Mouse (Mus musculus): ENCODE results near the gene Vegfc.

Vegfc gene

DNA sequence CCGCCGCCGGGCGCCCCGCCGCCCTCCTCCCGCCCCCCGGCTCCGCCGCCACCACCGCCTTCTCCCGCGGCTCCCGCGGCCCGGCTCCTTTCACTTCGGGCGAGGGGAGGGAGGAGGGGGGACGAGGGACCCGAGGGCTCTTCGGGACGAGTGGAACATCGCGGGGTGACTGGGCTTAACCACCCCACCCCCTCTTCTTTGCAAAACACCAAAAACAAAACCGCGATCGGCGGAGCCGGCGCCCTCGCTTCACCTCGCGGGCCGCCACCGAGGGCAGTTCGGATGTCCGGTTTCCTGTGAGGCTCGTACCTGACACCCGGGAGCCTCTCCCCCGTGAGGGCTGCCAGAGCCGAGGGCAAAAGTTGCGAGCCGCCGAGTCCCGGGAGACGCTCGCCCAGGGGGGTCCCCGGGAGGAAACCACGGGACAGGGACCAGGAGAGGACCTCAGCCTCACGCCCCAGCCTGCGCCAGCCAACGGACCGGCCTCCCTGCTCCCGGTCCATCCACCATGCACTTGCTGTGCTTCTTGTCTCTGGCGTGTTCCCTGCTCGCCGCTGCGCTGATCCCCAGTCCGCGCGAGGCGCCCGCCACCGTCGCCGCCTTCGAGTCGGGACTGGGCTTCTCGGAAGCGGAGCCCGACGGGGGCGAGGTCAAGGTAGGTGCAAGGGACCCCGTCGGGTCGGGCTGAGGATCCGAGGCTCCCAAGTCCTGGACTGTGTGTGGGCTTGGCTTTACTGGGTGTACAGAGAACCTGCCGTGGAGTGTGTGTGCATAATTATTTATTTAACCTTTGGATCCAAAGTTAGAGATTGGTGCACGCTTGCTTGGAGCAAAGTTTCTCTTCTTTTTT is at the start of gene Vegfc:
Vegfc (plus strand) TSS at position 336 of the 850 bp plus-strand sequence.
- peak; percentile 31 to 40 for DNase-seq (ENCODE audit: low spot score in 2 of 2)

DNA sequence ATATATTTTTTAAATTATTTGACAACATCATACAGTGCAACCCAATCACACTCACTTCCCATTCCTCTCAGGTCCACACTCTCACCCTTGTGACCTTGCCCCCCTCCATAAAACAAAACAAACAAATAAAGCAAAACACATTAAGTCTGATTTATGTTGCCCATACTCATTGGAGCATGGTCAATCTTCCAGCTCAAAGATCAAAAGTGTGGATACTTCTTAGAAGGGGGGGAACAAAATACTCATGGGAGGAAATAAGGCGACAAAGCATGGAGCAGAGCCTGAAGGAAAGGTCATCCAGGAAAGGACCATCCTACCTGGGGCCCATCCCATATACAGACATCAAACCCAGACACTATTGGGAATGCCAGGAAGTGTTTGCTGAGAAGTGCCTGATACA is 42.8 kb upstream of the Vegfc start:
- DNase-seq (ENCODE audit: low spot score in 2 of 2): no peak

GRCm38 (mm10) chr8:54042601-54043000 is 34.8 kb upstream of the Vegfc start:
- DNase-seq (ENCODE audit: low spot score in 2 of 2): no peak

DNA sequence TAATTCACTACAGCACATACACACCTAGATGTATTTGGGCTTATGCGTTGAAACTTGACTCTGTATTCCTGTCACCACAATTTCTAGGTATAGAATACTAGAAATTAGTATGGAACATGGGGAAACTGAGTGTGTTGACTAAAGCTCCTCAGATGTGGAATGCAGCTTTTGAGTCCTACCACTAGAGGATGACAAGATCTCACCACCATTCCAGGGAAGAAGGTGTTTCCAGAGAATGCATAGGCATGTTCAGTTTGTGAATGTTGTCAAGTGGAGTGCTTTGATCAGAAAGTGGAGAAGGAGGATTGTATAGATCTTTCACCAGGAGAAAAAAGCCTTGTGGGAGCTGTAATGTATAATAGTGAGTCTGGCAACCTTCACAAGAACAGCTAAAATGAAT is 33.9 kb upstream of the Vegfc start:
- no peak for DNase-seq (ENCODE audit: low spot score in 2 of 2)

- no peak for DNase-seq (ENCODE audit: low spot score in 2 of 2)
These were observed 24.2 kb upstream of the Vegfc start for GRCm38 (mm10) chr8:54053210-54053609.

- DNase-seq (ENCODE audit: low spot score in 2 of 2): no peak
These were observed 11.9 kb upstream of the Vegfc start for GRCm38 (mm10) chr8:54065492-54065891.

DNA sequence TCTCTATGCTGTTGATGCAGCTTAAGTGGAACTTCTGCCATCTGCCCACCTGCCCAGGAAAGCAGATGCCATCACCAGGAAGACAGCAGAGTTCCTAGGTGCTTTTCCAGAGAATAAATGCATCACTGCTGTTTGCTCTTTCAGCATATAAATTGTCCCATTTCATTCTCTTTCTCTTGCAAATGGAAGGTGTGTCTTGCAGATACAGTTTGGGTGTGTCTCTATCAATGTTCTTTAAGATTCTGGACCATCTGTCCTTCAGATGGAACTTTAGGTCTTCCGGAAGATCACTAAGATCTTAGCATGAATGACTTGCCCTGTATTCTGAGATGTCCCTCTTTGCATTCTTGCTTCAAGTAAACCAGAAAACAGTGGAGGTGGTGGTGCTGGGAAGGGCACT is 1.1 kb upstream of the Vegfc start:
- DNase-seq (ENCODE audit: low spot score in 2 of 2): no peak

DNA sequence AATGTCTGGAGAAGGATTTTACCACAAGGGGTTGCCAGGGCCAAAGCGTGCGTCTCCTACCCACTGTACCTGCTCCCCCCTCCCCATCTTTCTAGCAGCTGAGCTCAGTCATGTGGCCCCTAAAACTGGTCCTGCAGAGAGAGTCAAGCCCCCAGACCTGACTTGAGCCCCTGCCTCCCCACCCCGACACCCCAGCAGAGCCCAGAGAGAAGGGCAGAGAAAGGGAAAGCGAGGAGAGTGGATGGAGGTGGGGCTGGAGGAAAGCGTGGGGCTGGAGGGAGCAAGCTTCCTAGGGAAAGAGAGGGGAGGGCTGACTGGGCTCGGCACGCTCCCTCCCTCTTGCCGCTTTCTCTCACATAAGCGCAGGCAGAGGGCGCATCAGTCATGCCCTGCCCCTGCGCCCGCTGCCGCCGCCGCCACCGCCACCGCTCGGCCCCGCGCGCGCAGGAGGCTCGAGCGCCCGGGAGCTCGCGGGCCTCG is 575 bp upstream of the Vegfc start:
- DNase-seq (ENCODE audit: low spot score in 2 of 2): peak; percentile 36 to 43

DNA sequence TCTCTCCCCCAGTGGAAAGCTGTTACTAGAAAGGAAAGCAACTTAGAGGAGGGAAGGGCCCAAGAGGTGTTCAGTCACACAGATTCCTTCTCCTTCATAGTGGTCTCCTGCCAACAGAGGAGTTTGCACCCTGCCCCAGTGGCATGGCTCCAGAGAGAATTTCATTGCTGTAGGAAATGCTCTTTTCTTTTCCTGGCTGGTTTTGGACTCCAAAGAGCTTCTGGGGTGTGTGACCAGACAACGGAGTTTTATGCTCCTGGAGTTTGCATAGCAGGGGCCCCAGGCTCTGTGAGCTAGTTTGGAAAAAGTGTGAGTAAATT is 675 bp downstream of the Vegfc start:
- DNase-seq (ENCODE audit: low spot score in 2 of 2): peak in 1 of 2 experiments; percentile 8

GRCm38 (mm10) chr8:54079001-54079400 is 1.6 kb downstream of the Vegfc start:
- DNase-seq (ENCODE audit: low spot score in 2 of 2): no peak

- DNase-seq (ENCODE audit: low spot score in 2 of 2): no peak
These were observed 2.2 kb downstream of the Vegfc start for GRCm38 (mm10) chr8:54079601-54080000.

DNA sequence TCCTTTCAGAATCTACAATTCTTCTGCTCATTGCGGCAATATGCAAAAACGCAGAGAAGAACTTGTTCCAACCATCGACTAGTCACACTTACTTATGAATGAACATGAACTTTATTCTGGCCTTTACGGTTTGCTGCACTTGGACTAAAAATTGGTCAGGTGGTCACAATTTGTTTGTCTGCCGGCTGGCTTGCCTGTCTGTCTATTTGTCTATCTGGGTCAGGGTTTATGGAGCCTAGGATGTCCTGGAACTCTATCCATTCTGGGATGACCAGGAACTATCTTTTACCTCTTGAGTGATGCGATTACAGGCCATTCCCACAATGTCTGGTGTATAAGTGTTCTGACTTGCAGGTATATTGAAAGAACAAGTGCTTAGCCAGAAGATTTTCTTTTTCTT is 8.5 kb downstream of the Vegfc start:
- no peak for DNase-seq (ENCODE audit: low spot score in 2 of 2)

GRCm38 (mm10) chr8:54087114-54087513 is 9.7 kb downstream of the Vegfc start:
- DNase-seq (ENCODE audit: low spot score in 2 of 2): no peak

DNA sequence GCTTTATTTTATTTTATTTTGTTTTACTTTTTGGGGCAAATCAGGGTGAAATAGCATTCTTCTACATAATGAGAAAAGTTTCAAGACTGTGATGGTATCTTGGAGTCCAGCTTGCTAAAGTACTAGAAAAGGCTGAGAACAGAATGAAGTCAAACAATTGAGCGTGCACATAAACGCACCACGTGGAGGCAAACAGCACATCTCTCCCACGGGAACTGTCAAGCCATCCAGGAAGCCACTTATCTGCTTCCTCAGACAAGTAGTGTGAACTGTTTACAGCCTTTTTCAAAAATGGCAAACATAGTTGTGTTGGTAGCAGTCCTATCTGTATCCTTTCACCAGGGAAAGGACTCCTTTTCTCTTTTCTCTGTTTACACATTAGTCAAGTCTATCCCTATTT is 11.8 kb downstream of the Vegfc start:
- no peak for DNase-seq (ENCODE audit: low spot score in 2 of 2)

- no peak for DNase-seq (ENCODE audit: low spot score in 2 of 2)
These were observed 12.5 kb downstream of the Vegfc start for GRCm38 (mm10) chr8:54089901-54090300.

GRCm38 (mm10) chr8:54100058-54100457 is 22.7 kb downstream of the Vegfc start:
- DNase-seq (ENCODE audit: low spot score in 2 of 2): no peak

- no peak for DNase-seq (ENCODE audit: low spot score in 2 of 2)
These were observed 37.2 kb downstream of the Vegfc start for GRCm38 (mm10) chr8:54114581-54114980.

GRCm38 (mm10) chr8:54120115-54120514 is 42.7 kb downstream of the Vegfc start:
- DNase-seq (ENCODE audit: low spot score in 2 of 2): no peak

GRCm38 (mm10) chr8:54121942-54122341 is 44.5 kb downstream of the Vegfc start:
- DNase-seq (ENCODE audit: low spot score in 2 of 2): no peak

DNA sequence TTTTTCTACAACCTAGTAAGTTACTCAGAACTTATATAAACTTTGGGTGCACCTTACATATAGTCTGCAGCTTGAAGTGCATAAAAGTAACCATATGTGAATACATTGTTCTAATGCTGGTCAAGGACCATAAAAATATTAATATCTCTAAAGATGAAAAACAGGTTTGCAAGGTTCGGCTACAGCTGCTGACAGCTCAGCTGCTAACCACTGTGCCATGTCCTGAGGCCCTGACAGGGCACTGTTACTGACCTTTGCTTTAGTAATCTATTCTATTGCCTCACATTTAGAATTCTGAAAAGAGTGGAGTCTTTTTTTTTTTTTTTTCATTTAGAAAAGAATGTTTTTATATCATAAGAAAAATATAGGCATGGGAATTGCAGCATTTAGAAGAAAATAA is 44.9 kb downstream of the Vegfc start:
- no peak for DNase-seq (ENCODE audit: low spot score in 2 of 2)

DNA sequence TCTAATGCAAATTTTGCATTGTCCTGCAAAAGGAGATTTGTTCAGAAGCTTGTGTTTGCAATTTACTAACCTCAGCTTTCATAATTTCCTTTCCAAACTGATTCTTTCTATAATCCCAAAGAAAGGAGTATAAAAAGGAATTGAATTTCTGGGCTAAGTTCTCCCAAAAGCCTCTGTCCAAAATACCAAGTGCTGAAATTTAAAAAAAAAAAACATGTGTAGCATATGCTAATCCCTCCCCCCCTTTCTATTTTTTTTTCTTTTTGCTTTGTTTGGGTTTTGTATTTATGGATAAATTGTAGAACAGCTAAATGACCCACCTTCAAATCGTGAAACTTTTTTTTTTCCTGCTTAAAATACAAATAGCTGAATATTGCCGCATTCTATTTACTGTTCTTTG is 53.2 kb downstream of the Vegfc start:
- no peak for DNase-seq (ENCODE audit: low spot score in 2 of 2)

- DNase-seq (ENCODE audit: low spot score in 2 of 2): peak in 1 of 2 experiments; percentile 33
These were observed 75.8 kb downstream of the Vegfc start for GRCm38 (mm10) chr8:54153240-54153639.

DNA sequence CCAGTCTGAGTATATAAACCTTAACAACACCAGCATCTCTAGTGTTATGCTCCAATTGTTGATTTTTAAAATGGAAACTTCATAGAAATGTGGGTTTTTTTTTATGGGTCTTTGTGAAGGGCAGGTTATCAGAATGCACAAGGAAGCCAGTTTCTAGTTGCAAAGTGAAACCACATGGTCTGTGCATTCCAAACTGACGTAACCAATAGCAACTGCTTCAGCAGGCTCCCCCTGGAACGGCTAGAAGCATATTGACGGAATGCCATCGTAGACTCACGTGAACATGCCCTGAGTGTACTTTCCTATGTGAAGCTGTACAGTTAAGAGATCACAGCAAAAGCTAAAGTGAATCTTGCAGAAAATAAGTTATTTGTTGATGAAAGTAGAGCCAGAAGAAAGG is 86.1 kb downstream of the Vegfc start:
- DNase-seq (ENCODE audit: low spot score in 2 of 2): no peak

- DNase-seq (ENCODE audit: low spot score in 2 of 2): no peak
These were observed 107.9 kb downstream of the Vegfc start for GRCm38 (mm10) chr8:54185336-54185735.
